Mouse (Mus musculus) hindbrain, embryonic 16.5 days (tissue): Measurements from ENCODE around the gene Smtn. TPM values are rescaled to one million over a fixed set of nuclear protein-coding genes. Genes with fewer than 3 reads are reported as not detected.

ENCODE experiments used
- ATAC-seq: fragments of 200-750 bp; cut with Nextera tagmentation; 2 replicates; pipeline ENCODE4 v1.8.0; 2017; ENCODE audit warnings: moderate TSS enrichment, moderate library complexity
- H3K27ac ChIP-seq: fragments of 300-500 bp; sonication (generic); 2 replicates; pipeline ENCODE4 v1.5.1; 2014; ENCODE audit warnings: low read depth, mild to moderate bottlenecking, control low read depth, low read length, moderate library complexity
- H3K27me3 ChIP-seq: fragments of 300-500 bp; sonication (generic); replicated peaks from 2 replicates; pipeline ENCODE4 v1.6.1; 2014; ENCODE audit warnings: low read length; ENCODE audit not compliant: control insufficient read depth, insufficient read depth
- H3K36me3 ChIP-seq: fragments of 300-500 bp; sonication (generic); 2 replicates; pipeline ENCODE4 v1.6.1; 2014; ENCODE audit warnings: mild to moderate bottlenecking, low read length, moderate library complexity, mixed read lengths; ENCODE audit not compliant: control insufficient read depth, insufficient read depth
- H3K4me1 ChIP-seq: fragments of 300-500 bp; sonication (generic); 2 replicates; pipeline ENCODE4 v1.6.1; 2014; ENCODE audit warnings: low read depth, low read length; ENCODE audit not compliant: control insufficient read depth, insufficient read depth
- H3K4me2 ChIP-seq: fragments of 300-500 bp; sonication (generic); 2 replicates; pipeline ENCODE4 v1.6.1; 2014; ENCODE audit warnings: mild to moderate bottlenecking, low read length, control low read depth, moderate library complexity
- H3K4me3 ChIP-seq: fragments of 300-500 bp; sonication (generic); 2 replicates; pipeline ENCODE4 v1.5.1; 2014; ENCODE audit warnings: mild to moderate bottlenecking, low read length, control low read depth, moderate library complexity
- H3K9ac ChIP-seq: fragments of 300-500 bp; sonication (generic); 2 replicates; pipeline ENCODE4 v1.6.1; 2014; ENCODE audit warnings: low read depth, mild to moderate bottlenecking, control low read depth, low read length, moderate library complexity
- H3K9me3 ChIP-seq: fragments of 300-500 bp; sonication (generic); 2 replicates; pipeline ENCODE4 v1.6.1; 2014; ENCODE audit warnings: mild to moderate bottlenecking, low read length, moderate library complexity; ENCODE audit not compliant: control insufficient read depth
- WGBS: fragments of 180-500 bp; shearing (Covaris S2); extraction: QIAGEN DNeasy Blood & Tissue Kit; methylation state at CpG from one replicate; pipeline ENCODE4 v1.1.7; 2014; 5-methylcytosine and 5-hydroxymethylcytosine counted together
- polyA plus RNA-seq: library from polyadenylated mRNA; unstranded; fragments of >200 nt; fragmentation: Nextera tagmentation; extraction: Ambion mirVana; gene quantifications from 2 replicates; pipeline ENCODE4 v1.2.1, GENCODE M21; 2015

The Smtn gene
- polyA plus RNA-seq, 1 experiment from 2014 or later, result 15.2 TPM

- Histone ChIP-seq H3K27me3 (no peaks in the 10 kb centered on the region), H3K9ac (no peak overlapping the region), H3K4me2 (no peak overlapping the region), H3K36me3 (no peaks in the 10 kb centered on the region), H3K27ac (no peak overlapping the region), H3K4me3 (no peak overlapping the region), H3K4me1 (no peaks in the 10 kb centered on the region), H3K9me3 (no peaks in the 10 kb centered on the region)
- WGBS, result 81% methylated on average over 9 of the region's 9 CpGs
- ATAC-seq, result no peak
These were observed 14.2 kb downstream of the Smtn start for GRCm38 (mm10) chr11:3526207-3526606.

- H3K4me2 ChIP-seq, result no peak overlapping the region
- no peak overlapping the region for H3K27ac ChIP-seq
- no peaks in the 10 kb centered on the region for H3K36me3 ChIP-seq
- H3K4me3 ChIP-seq, result no peak overlapping the region
- H3K9me3 ChIP-seq, result no peaks in the 10 kb centered on the region
- no peak for ATAC-seq
- no peak overlapping the region for H3K9ac ChIP-seq
- WGBS, result 85% methylated on average over 4 of the region's 4 CpGs
- no peaks in the 10 kb centered on the region for H3K27me3 ChIP-seq
- H3K4me1 ChIP-seq, result no peaks in the 10 kb centered on the region
These were observed 14.9 kb downstream of the Smtn start for GRCm38 (mm10) chr11:3525560-3525959.

- Histone ChIP-seq H3K4me3 (no peak overlapping the region), H3K36me3 (no peaks in the 10 kb centered on the region), H3K4me1 (no peaks in the 10 kb centered on the region), H3K9ac (no peak overlapping the region), H3K4me2 (no peak overlapping the region), H3K9me3 (no peaks in the 10 kb centered on the region), H3K27ac (no peak overlapping the region), H3K27me3 (no peaks in the 10 kb centered on the region)
- no peak for ATAC-seq
- 81% methylated on average over 7 of the region's 7 CpGs for WGBS
These were observed 16.4 kb downstream of the Smtn start for GRCm38 (mm10) chr11:3523840-3524582.

GRCm38 (mm10) chr11:3522285-3523000 is 18.0 kb downstream of the Smtn start:
- Histone ChIP-seq H3K9me3 (no peaks in the 10 kb centered on the region), H3K27me3 (no peaks in the 10 kb centered on the region; the same call in 1 of the 2 replicates), H3K4me2 (no peak overlapping the region), H3K4me3 (no peak overlapping the region), H3K27ac (no peak overlapping the region), H3K36me3 (no peaks in the 10 kb centered on the region), H3K4me1 (peaks cover 4% of the 10 kb centered on the region), H3K9ac (no peak overlapping the region)
- WGBS, result 96% methylated on average over 17 of the region's 17 CpGs
- ATAC-seq, result no peak

- Histone ChIP-seq H3K4me2 (no peak overlapping the region), H3K9ac (no peak overlapping the region), H3K4me3 (no peak overlapping the region), H3K27me3 (no peaks in the 10 kb centered on the region; the same call in 1 of the 2 replicates), H3K36me3 (no peaks in the 10 kb centered on the region), H3K4me1 (peaks cover 13% of the 10 kb centered on the region), H3K27ac (no peak overlapping the region), H3K9me3 (no peaks in the 10 kb centered on the region)
- no peak for ATAC-seq
- WGBS, result 86% methylated on average over 23 of the region's 23 CpGs
These were observed 18.8 kb downstream of the Smtn start for GRCm38 (mm10) chr11:3521339-3522224.

- WGBS, result 77% methylated on average over 14 of the region's 14 CpGs
- Histone ChIP-seq H3K4me3 (no peak overlapping the region), H3K4me1 (peaks cover 16% of the 10 kb centered on the region), H3K9me3 (no peaks in the 10 kb centered on the region), H3K9ac (no peak overlapping the region), H3K27ac (no peak overlapping the region), H3K36me3 (no peaks in the 10 kb centered on the region), H3K4me2 (no peak overlapping the region), H3K27me3 (no peaks in the 10 kb centered on the region; the same call in 1 of the 2 replicates)
- no peak for ATAC-seq
These were observed 19.5 kb downstream of the Smtn start for GRCm38 (mm10) chr11:3520919-3521318.

GRCm38 (mm10) chr11:3519756-3520398 is 20.5 kb downstream of the Smtn start:
- H3K36me3 ChIP-seq, result no peaks in the 10 kb centered on the region
- 84% methylated on average over 11 of the region's 11 CpGs for WGBS
- H3K27me3 ChIP-seq, result no peaks in the 10 kb centered on the region; the same call in 1 of the 2 replicates
- no peak overlapping the region for H3K4me2 ChIP-seq
- no peak for ATAC-seq
- H3K9me3 ChIP-seq, result no peaks in the 10 kb centered on the region
- peaks cover 20% of the 10 kb centered on the region for H3K4me1 ChIP-seq
- no peak overlapping the region for H3K9ac ChIP-seq
- H3K4me3 ChIP-seq, result no peak overlapping the region
- no peak overlapping the region for H3K27ac ChIP-seq

GRCm38 (mm10) chr11:3519051-3519726 is 21.2 kb downstream of the Smtn start:
- Histone ChIP-seq H3K27ac (no peak overlapping the region), H3K4me3 (no peak overlapping the region), H3K9me3 (no peaks in the 10 kb centered on the region), H3K9ac (no peak overlapping the region), H3K36me3 (no peaks in the 10 kb centered on the region), H3K27me3 (no peaks in the 10 kb centered on the region; the same call in 1 of the 2 replicates), H3K4me1 (peaks cover 20% of the 10 kb centered on the region), H3K4me2 (no peak overlapping the region)
- no peak for ATAC-seq
- WGBS, result 83% methylated on average over 4 of the region's 4 CpGs
